Mouse (Mus musculus) stomach, postnatal 0 days (tissue): ENCODE results near the gene Fam53b.

Experiments used
- CTCF ChIP-seq: IDR thresholded peaks from 2 replicates; pipeline ENCODE4 v1.5.1; 2016; ENCODE audit warnings: antibody characterized with exemption, low read depth, mild to moderate bottlenecking, moderate library complexity
- EP300 ChIP-seq: optimal IDR thresholded peaks from 2 replicates; pipeline ENCODE3; 2016; ENCODE audit warnings: antibody characterized with exemption

DNA sequence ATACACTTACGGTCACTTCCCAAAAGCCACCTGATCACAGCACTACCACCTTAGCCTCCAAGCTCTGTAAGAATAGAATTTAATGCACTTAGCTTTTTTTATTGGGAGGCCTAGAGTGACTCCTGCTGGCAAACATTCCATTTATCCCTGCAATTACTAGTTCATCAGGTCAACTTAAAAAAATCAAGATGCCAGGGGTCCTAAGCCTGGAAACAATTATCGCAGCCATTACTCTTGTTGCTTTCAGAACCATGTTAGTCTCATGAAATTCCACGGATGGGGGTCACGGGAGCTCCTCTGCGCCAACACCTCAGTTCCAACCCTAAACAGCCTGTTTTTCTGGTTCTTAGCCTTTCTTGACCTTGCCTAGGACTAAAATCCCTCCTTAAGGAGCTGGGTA is 1.4 kb upstream of the Fam53b start:
- peak; percentile 55 for TF ChIP-seq CTCF
- TF ChIP-seq EP300: no peak
